Mouse (Mus musculus): ENCODE data around the gene Sparcl1. TPM values are rescaled to one million over a fixed set of nuclear protein-coding genes. Genes with fewer than 3 reads are reported as not detected.

Gene Sparcl1
- polyA plus RNA-seq, 1 experiment from 2014 or later: 61.9 TPM

DNA sequence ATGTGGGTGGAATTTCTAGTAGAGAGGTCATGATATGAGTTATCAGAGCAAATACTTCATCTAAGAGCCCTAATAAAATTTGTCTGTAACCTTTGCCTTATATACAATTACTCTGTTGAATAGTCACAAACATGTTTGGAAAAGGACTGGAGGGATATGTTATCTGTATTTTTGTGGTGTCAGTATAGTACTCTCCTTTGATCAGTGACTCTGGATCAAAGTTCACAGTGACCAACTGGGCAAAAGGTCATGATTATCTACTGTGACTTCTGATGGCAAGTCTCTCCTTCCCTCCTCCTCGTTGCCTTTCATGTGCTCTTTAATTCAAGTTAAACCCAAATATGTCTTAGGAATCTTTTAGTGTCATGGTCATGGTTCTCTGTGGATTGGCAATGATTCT lies 77.7 kb downstream of the Sparcl1 start:
- H3K36me3 ChIP-seq (ENCODE audit: control insufficient read depth, insufficient read depth, low read length): no peaks in the 10 kb centered on the region
- no peak overlapping the region for H3K4me3 ChIP-seq (ENCODE audit: low read depth, low read length)
- H3K4me1 ChIP-seq (replicated peaks; ENCODE audit: control insufficient read depth, insufficient read depth, low read length): no peaks in the 10 kb centered on the region
- DNase-seq (ENCODE audit: low spot score) (no peak), ATAC-seq (ENCODE audit: low FRiP score) (no peak)
- no peaks in the 10 kb centered on the region for H3K9me3 ChIP-seq (ENCODE audit: control insufficient read depth, low read length)
- no peak overlapping the region for H3K4me2 ChIP-seq (replicated peaks; ENCODE audit: low read depth, low read length)
- no peak overlapping the region for H3K9ac ChIP-seq (ENCODE audit: low read depth, low read length)
- 73% methylated on average over 1 of the region's 1 CpGs for WGBS
- H3K27ac ChIP-seq (ENCODE audit: low read depth, low read length): no peak overlapping the region
- H3K27me3 ChIP-seq (ENCODE audit: control insufficient read depth, insufficient read depth, low read length): no peaks in the 10 kb centered on the region

DNA sequence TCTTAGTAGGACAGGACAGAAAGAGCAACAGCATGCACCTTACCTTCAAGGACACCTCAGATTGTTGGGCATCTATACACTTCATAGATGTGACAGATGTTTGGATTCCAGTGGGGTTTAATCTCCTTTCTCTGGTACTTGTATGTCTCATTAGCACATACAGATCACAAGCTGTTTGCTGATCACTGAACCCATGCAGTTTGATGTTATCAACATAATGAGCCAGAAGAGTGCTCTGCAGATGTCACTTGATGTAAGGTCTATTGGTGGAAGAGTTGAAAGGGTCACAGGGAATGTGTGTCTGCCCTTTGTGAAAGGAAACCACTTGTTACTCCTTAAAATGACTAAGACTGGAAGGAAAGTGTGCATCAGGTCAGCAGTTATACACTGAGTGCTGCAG lies 78.5 kb downstream of the Sparcl1 start:
- Histone ChIP-seq H3K27me3 (ENCODE audit: control insufficient read depth, insufficient read depth, low read length) (no peaks in the 10 kb centered on the region), H3K4me3 (ENCODE audit: low read depth, low read length) (no peak overlapping the region), H3K27ac (ENCODE audit: low read depth, low read length) (no peak overlapping the region), H3K4me1 (replicated peaks; ENCODE audit: control insufficient read depth, insufficient read depth, low read length) (no peaks in the 10 kb centered on the region), H3K36me3 (ENCODE audit: control insufficient read depth, insufficient read depth, low read length) (no peaks in the 10 kb centered on the region), H3K4me2 (replicated peaks; ENCODE audit: low read depth, low read length) (no peak overlapping the region), H3K9ac (ENCODE audit: low read depth, low read length) (no peak overlapping the region), H3K9me3 (ENCODE audit: control insufficient read depth, low read length) (no peaks in the 10 kb centered on the region)
- no peak for DNase-seq (ENCODE audit: low spot score)
- no peak for ATAC-seq (ENCODE audit: low FRiP score)

DNA sequence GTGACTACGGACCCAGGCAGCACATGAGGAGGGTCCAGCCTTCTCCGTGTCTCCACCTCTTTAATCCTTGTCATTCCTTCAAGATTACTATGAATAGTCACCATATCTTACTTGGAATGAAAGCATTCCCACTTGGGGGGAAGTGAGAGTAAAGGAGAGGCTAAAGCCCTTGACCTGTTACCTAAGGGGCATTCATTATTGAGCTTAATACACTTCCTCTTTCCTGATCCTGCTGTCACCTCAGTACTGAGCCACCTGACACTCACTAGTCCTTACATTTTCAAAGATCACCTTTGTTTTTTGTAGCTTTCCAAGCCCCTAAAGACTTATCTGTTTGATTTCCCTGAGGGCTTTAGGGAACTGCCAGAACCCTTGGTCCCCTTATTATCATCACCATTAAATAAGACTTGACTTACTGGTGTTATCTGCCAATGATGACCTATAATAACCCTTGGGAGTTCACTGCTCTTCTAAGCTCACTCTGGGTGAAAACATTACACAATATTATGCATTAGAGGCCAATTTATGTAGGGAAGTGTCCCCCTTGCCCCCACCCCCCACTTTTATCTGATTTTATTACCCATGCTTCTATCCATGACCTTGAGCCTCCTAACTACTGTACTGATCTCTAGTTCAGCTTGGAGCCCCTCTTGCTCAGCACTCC lies 81.0 kb downstream of the Sparcl1 start:
- Histone ChIP-seq H3K4me3 (ENCODE audit: low read depth, low read length) (no peak overlapping the region), H3K36me3 (ENCODE audit: control insufficient read depth, insufficient read depth, low read length) (no peaks in the 10 kb centered on the region), H3K4me1 (replicated peaks; ENCODE audit: control insufficient read depth, insufficient read depth, low read length) (no peaks in the 10 kb centered on the region), H3K27me3 (ENCODE audit: control insufficient read depth, insufficient read depth, low read length) (no peaks in the 10 kb centered on the region), H3K9me3 (ENCODE audit: control insufficient read depth, low read length) (no peaks in the 10 kb centered on the region), H3K9ac (ENCODE audit: low read depth, low read length) (no peak overlapping the region), H3K4me2 (replicated peaks; ENCODE audit: low read depth, low read length) (no peak overlapping the region), H3K27ac (ENCODE audit: low read depth, low read length) (no peak overlapping the region)
- ATAC-seq (ENCODE audit: low FRiP score) (no peak), DNase-seq (ENCODE audit: low spot score) (no peak)
- 98% methylated on average over 2 of the region's 2 CpGs for WGBS

Other genes starting within 250 kb of the Sparcl1 start
- gene Klhl8, start 202.5 kb downstream of the Sparcl1 start, polyA plus RNA-seq (2014; fragmentation: Nextera tagmentation; extraction: Ambion mirVana): 15.6 and 17.2 TPM in 2 replicates
- not detected in 2 replicates for gene Hsd17b13, start 136.3 kb downstream of the Sparcl1 start, polyA plus RNA-seq (2014; fragmentation: Nextera tagmentation; extraction: Ambion mirVana)
- 1.3 and 1.5 TPM in 2 replicates for gene Hsd17b11, start 91.8 kb downstream of the Sparcl1 start, polyA plus RNA-seq (2014; fragmentation: Nextera tagmentation; extraction: Ambion mirVana)
- 65.1 and 68.2 TPM in 2 replicates for gene Nudt9, start 67.4 kb downstream of the Sparcl1 start, polyA plus RNA-seq (2014; fragmentation: Nextera tagmentation; extraction: Ambion mirVana)
- not detected in 2 replicates for gene Gm17660, start 36.1 kb downstream of the Sparcl1 start, polyA plus RNA-seq (2014; fragmentation: Nextera tagmentation; extraction: Ambion mirVana)
- not detected in 2 replicates for gene Dspp, start 57.0 kb upstream of the Sparcl1 start, polyA plus RNA-seq (2014; fragmentation: Nextera tagmentation; extraction: Ambion mirVana)
- 0.40 and 0.60 TPM in 2 replicates for gene Dmp1, start 88.9 kb upstream of the Sparcl1 start, polyA plus RNA-seq (2014; fragmentation: Nextera tagmentation; extraction: Ambion mirVana)
- gene Ibsp, start 185.4 kb upstream of the Sparcl1 start, polyA plus RNA-seq (2014; fragmentation: Nextera tagmentation; extraction: Ambion mirVana): 0.11 TPM in 1 of 2 replicates, not detected in the other
- gene Mepe, start 211.6 kb upstream of the Sparcl1 start, polyA plus RNA-seq (2014; fragmentation: Nextera tagmentation; extraction: Ambion mirVana): not detected in 2 replicates